Mouse (Mus musculus) forebrain, embryonic 16.5 days (tissue): Measurements from ENCODE around the gene Olfr259. TPM values are rescaled to one million over a fixed set of nuclear protein-coding genes. Genes with fewer than 3 reads are reported as not detected.

ENCODE experiments used
- ATAC-seq: fragments of 200-750 bp; cut with Nextera tagmentation; 2 replicates; pipeline ENCODE4 v1.8.0; 2017; ENCODE audit warnings: mild to moderate bottlenecking, moderate library complexity
- H3K27ac ChIP-seq: fragments of 300-500 bp; sonication (generic); 2 replicates; pipeline ENCODE4 v1.5.1; 2014; ENCODE audit warnings: low read length, control low read depth
- H3K27me3 ChIP-seq: fragments of 300-500 bp; sonication (generic); replicated peaks from 2 replicates; pipeline ENCODE4 v1.6.1; 2014; ENCODE audit warnings: low read length; ENCODE audit not compliant: control insufficient read depth, insufficient read depth
- H3K36me3 ChIP-seq: fragments of 300-500 bp; sonication (generic); 2 replicates; pipeline ENCODE4 v1.6.1; 2014; ENCODE audit not compliant: control insufficient read depth, insufficient read depth
- H3K4me1 ChIP-seq: fragments of 300-500 bp; sonication (generic); replicated peaks from 2 replicates; pipeline ENCODE4 v1.6.1; 2014; ENCODE audit warnings: low read length; ENCODE audit not compliant: control insufficient read depth, insufficient read depth
- H3K4me2 ChIP-seq: fragments of 300-500 bp; sonication (generic); 2 replicates; pipeline ENCODE4 v1.6.1; 2014; ENCODE audit warnings: mild to moderate bottlenecking, low read length, control low read depth
- H3K4me3 ChIP-seq: fragments of 300-500 bp; sonication (generic); replicated peaks from 2 replicates; pipeline ENCODE4 v1.5.1; 2014; ENCODE audit warnings: mild to moderate bottlenecking, low read length, control low read depth
- H3K9ac ChIP-seq: fragments of 300-500 bp; sonication (generic); replicated peaks from 2 replicates; pipeline ENCODE4 v1.6.1; 2014; ENCODE audit warnings: low read depth, low read length, control low read depth
- H3K9me3 ChIP-seq: fragments of 300-500 bp; sonication (generic); 2 replicates; pipeline ENCODE4 v1.6.1; 2016; ENCODE audit warnings: low read length; ENCODE audit not compliant: control insufficient read depth
- WGBS: fragments of 180-500 bp; shearing (Covaris S2); extraction: QIAGEN DNeasy Blood & Tissue Kit; methylation state at CpG from one replicate; pipeline ENCODE4 v1.1.7; 2014; 5-methylcytosine and 5-hydroxymethylcytosine counted together
- polyA plus RNA-seq: library from polyadenylated mRNA; unstranded; fragments of >200 nt; fragmentation: Nextera tagmentation; extraction: Ambion mirVana; gene quantifications from 2 replicates; pipeline ENCODE4 v1.2.1, GENCODE M21; 2015

Olfr259 gene
- not detected in 2 replicates for polyA plus RNA-seq

- H3K9me3 ChIP-seq = no peaks in the 10 kb centered on the region
- H3K9ac ChIP-seq = no peak within 1 kb of the TSS
- no peaks in the 10 kb centered on the region for H3K4me1 ChIP-seq
- no peak for ATAC-seq
- H3K27ac ChIP-seq = no peak within 1 kb of the TSS
- H3K27me3 ChIP-seq = no peaks in the 10 kb centered on the region
- H3K4me3 ChIP-seq = no peak within 1 kb of the TSS
- H3K36me3 ChIP-seq = no peaks in the 10 kb centered on the region
- H3K4me2 ChIP-seq = no peak within 1 kb of the TSS
Measured at GRCm38 (mm10) chr2:87114467-87114866, at the start of gene Olfr259. Gene Olfr259 (minus strand): TSS chr2:87114567.

GRCm38 (mm10) chr2:87152524-87152923 is 38.2 kb upstream of the Olfr259 start, which contains the start of gene Olfr1111:
Gene Olfr1111 (minus strand): TSS chr2:87152624.
- Histone ChIP-seq H3K27me3 (no peaks in the 10 kb centered on the region), H3K4me2 (no peak within 1 kb of the TSS), H3K4me3 (no peak within 1 kb of the TSS), H3K36me3 (no peaks in the 10 kb centered on the region), H3K27ac (no peak within 1 kb of the TSS), H3K4me1 (no peaks in the 10 kb centered on the region), H3K9ac (no peak within 1 kb of the TSS), H3K9me3 (no peaks in the 10 kb centered on the region)
- ATAC-seq = no peak

GRCm38 (mm10) chr2:87140200-87140599 is 25.8 kb upstream of the Olfr259 start, which contains the start of gene Olfr1110:
Gene Olfr1110 (minus strand): TSS chr2:87140300.
- no peak for ATAC-seq
- 85% methylated on average over 1 of the region's 1 CpGs for WGBS

GRCm38 (mm10) chr2:87095908-87096307 is 18.5 kb downstream of the Olfr259 start, which contains the start of gene Olfr1109:
Gene Olfr1109 (minus strand): TSS chr2:87096008.
- Histone ChIP-seq H3K9ac (no peak within 1 kb of the TSS), H3K27me3 (no peaks in the 10 kb centered on the region), H3K27ac (no peak within 1 kb of the TSS), H3K9me3 (no peaks in the 10 kb centered on the region), H3K4me1 (no peaks in the 10 kb centered on the region), H3K36me3 (no peaks in the 10 kb centered on the region), H3K4me3 (no peak within 1 kb of the TSS), H3K4me2 (no peak within 1 kb of the TSS)
- WGBS = 33% methylated on average over 1 of the region's 1 CpGs
- ATAC-seq = no peak

More at GRCm38 (mm10) chr2:87140200-87140599, 25.8 kb upstream of the Olfr259 start, which contains the start of gene Olfr1110:
- Histone ChIP-seq H3K27ac (no peak within 1 kb of the TSS), H3K9ac (no peak within 1 kb of the TSS), H3K9me3 (no peaks in the 10 kb centered on the region), H3K27me3 (no peaks in the 10 kb centered on the region), H3K36me3 (no peaks in the 10 kb centered on the region), H3K4me1 (no peaks in the 10 kb centered on the region), H3K4me2 (no peak within 1 kb of the TSS), H3K4me3 (no peak within 1 kb of the TSS)

GRCm38 (mm10) chr2:87075717-87076116 is 38.6 kb downstream of the Olfr259 start, which contains the start of gene Olfr1107:
Gene Olfr1107 (minus strand): TSS chr2:87075817.
- H3K27me3 ChIP-seq = no peaks in the 10 kb centered on the region
- H3K4me3 ChIP-seq = no peak within 1 kb of the TSS
- no peak within 1 kb of the TSS for H3K27ac ChIP-seq
- no peak within 1 kb of the TSS for H3K4me2 ChIP-seq
- 84% methylated on average over 1 of the region's 1 CpGs for WGBS
- no peaks in the 10 kb centered on the region for H3K9me3 ChIP-seq
- H3K4me1 ChIP-seq = no peaks in the 10 kb centered on the region
- H3K9ac ChIP-seq = no peak within 1 kb of the TSS
- H3K36me3 ChIP-seq = no peaks in the 10 kb centered on the region
- ATAC-seq = no peak

Other genes with a start within 250 kb of the Olfr259 start
- gene Gm13723, start 239.8 kb downstream of the Olfr259 start, polyA plus RNA-seq = not detected in 2 replicates
- gene Olfr1097, start 222.4 kb downstream of the Olfr259 start, polyA plus RNA-seq = not detected in 2 replicates
- not detected in 2 replicates for gene Olfr1098, start 190.0 kb downstream of the Olfr259 start, polyA plus RNA-seq
- gene Olfr1099, start 153.9 kb downstream of the Olfr259 start, polyA plus RNA-seq = not detected in 2 replicates
- gene Olfr1100, start 134.6 kb downstream of the Olfr259 start, polyA plus RNA-seq = not detected in 2 replicates
- gene Olfr1101, start 123.3 kb downstream of the Olfr259 start, polyA plus RNA-seq = not detected in 2 replicates
- not detected in 2 replicates for gene Olfr1102, start 116.2 kb downstream of the Olfr259 start, polyA plus RNA-seq
- gene Olfr1104, start 87.5 kb downstream of the Olfr259 start, polyA plus RNA-seq = not detected in 2 replicates
- gene Olfr1105, start 78.0 kb downstream of the Olfr259 start, polyA plus RNA-seq = not detected in 2 replicates
- gene Olfr1106, start 62.3 kb downstream of the Olfr259 start, polyA plus RNA-seq = not detected in 2 replicates
- gene Olfr1107, start 38.8 kb downstream of the Olfr259 start, polyA plus RNA-seq = not detected in 2 replicates
- not detected in 2 replicates for gene Olfr1109, start 18.6 kb downstream of the Olfr259 start, polyA plus RNA-seq
- gene Olfr1110, start 25.7 kb upstream of the Olfr259 start, polyA plus RNA-seq = not detected in 2 replicates
- gene Olfr1111, start 38.1 kb upstream of the Olfr259 start, polyA plus RNA-seq = not detected in 2 replicates
- not detected in 2 replicates for gene Olfr1112, start 73.2 kb upstream of the Olfr259 start, polyA plus RNA-seq
- not detected in 2 replicates for gene Olfr1113, start 94.4 kb upstream of the Olfr259 start, polyA plus RNA-seq
- not detected in 2 replicates for gene Olfr1115, start 133.4 kb upstream of the Olfr259 start, polyA plus RNA-seq
- gene Olfr1116, start 153.0 kb upstream of the Olfr259 start, polyA plus RNA-seq = not detected in 2 replicates
- gene Olfr1118, start 193.0 kb upstream of the Olfr259 start, polyA plus RNA-seq = not detected in 2 replicates
- not detected in 2 replicates for gene Olfr1120, start 240.2 kb upstream of the Olfr259 start, polyA plus RNA-seq